Mouse (Mus musculus) layer of hippocampus, adult 6 months (tissue): Measurements from ENCODE around the gene Gm21812. TPM values are rescaled to one million over a fixed set of nuclear protein-coding genes. Genes with fewer than 3 reads are reported as not detected.

ENCODE experiments used
- long read RNA-seq, 2 experiments: library from polyadenylated mRNA; unstranded; transcript quantifications; one replicate each; pipeline ENCODE4 v2.0.0; 2019 to 2020
- polyA plus RNA-seq: library from polyadenylated mRNA; unstranded; fragments of <200 nt; fragmentation: Nextera tagmentation; gene quantifications from 2 replicates; pipeline ENCODE4 v1.2.3, GENCODE M21; 2021

Gene Gm21812
- not detected in 2 replicates for polyA plus RNA-seq
- long read RNA-seq, experiment 1: 0 reads
- long read RNA-seq, experiment 2: 0 reads

DNA sequence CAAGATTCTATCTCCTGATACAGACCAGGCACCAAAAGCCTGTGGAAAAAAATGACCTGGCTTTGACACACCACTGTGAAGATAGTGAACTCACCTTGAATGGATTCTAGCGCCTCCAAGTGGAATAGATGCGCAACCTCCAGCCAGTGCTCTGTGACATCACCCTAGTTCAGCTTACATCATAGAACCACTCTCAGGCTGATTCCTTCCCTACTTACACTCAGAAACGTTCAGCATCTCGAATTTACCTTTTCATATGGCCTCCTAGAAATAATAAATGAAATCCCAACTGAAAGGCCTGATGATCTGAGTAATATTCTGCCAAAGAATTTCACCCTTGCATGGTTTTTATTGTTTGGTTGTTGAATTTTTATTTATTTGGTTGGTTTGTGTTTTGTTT, at the start of gene Gm21812:
Gene Gm21812, minus strand, starts transcription at position 101 of the 400 bp plus-strand sequence.

Other genes with a start within 250 kb of the Gm21812 start
- gene Gm21292, start 213.3 kb downstream of the Gm21812 start, polyA plus RNA-seq: not detected in 2 replicates
- gene Gm21721, start 145.0 kb downstream of the Gm21812 start, polyA plus RNA-seq: not detected in 2 replicates
- not detected in 2 replicates for gene Gm21874, start 69.0 kb upstream of the Gm21812 start, polyA plus RNA-seq